Mouse (Mus musculus): ENCODE results near the gene Aven. TPM values are rescaled to one million over a fixed set of nuclear protein-coding genes. Genes with fewer than 3 reads are reported as not detected.
"Not testable (repeated sequence)": the region's sequence is repeated elsewhere in the genome, so short reads cannot be mapped to it uniquely, and the experiment has no call there.

The Aven gene
- 5.8 and 6.6 TPM in 2 replicates for polyA plus RNA-seq (2016; fragmentation: Nextera tagmentation; extraction: Ambion mirVana)

DNA sequence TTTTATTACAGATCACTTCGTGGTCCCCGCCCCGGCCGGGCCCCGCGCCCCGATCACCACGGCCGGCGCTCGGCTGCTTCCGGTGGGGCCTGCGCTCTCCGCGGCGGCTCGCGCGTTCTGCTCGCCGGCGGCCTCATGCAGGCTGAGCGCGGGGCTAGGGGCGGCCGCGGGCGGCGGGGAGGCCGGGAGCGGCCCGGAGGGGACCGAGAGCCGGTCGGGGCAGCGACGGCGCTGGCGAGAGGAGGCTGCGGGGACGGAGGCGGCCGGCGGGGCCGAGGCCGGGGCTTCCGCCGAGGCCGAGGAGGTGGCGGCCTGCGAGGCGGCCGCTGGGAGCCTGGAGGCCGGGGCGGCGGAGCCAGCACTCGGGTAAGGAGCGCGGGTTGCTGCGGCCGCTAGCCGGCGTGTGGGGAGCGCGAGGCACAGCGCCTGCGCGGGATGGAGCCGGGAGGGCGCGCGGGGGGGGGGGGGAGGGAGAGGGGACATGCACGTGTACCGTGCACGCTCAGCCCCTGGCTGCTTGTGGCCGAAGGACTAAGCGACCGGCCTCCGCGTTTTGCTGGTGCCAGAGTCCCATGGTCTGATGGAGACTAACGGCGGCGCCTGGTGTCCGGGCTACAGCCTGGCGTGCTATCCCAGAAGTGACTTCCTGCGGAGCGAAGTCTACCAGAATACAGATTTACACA is at the start of gene Aven:
TSS of gene Aven (plus strand) at position 109 of the 683 bp plus-strand sequence.
- no peaks in the 10 kb centered on the region for H3K36me3 ChIP-seq (replicated peaks)
- ATAC-seq (ENCODE audit: low FRiP score) = peak; percentile 95
- no peaks in the 10 kb centered on the region for H3K9me3 ChIP-seq
- H3K9ac ChIP-seq = peak within 1 kb of the TSS; percentile 88
- H3K4me1 ChIP-seq = peaks cover 16% of the 10 kb centered on the region
- WGBS = under 1% methylated on average over 62 of the region's 87 CpGs
- H3K4me2 ChIP-seq = peak within 1 kb of the TSS; percentile 71
- peak within 1 kb of the TSS; percentile 79 for H3K4me3 ChIP-seq (replicated peaks)
- H3K27ac ChIP-seq = peak within 1 kb of the TSS; percentile 96
- no peaks in the 10 kb centered on the region for H3K27me3 ChIP-seq

DNA sequence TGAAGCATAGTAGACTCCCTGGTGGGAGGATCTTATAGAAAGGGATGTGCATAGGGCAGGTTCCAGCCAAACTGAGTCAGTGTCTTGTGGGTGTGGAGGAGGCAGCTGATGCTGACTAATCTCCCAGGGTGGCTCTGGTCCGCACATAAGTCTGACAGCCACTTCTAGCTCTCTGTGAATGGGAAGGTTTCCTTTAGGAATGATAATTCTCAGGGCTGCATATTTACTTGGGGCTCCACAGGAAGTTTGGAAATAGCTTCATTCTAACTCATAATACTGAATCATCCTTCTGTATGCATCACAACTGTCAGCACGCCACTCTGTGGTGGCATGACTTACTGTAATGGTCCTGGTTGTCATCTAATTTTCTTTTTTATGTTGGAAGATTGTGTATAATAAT is 49.3 kb upstream of the Aven start:
- no peak overlapping the region for H3K9ac ChIP-seq
- no peak for ATAC-seq (ENCODE audit: low FRiP score)

DNA sequence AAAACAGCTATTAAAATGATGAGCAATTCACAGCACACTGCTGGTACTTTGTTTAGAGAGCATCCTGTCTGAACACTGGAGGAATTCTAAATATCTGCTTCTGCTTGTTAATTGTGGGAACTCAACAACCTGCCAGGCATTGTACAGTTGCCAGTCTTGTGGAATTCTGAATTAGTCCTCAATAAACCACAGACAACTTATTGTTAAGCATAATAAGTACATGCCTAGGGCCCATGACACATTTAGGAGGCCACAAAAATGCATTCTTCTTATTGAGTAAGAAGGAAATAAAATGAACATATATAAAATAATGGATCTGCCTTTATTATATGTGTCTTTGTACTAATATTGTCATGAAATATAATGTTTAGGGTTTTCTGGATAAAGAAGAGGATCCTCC is 47.3 kb upstream of the Aven start:
- Histone ChIP-seq H3K4me1 (no peaks in the 10 kb centered on the region), H3K27ac (no peak overlapping the region), H3K36me3 (replicated peaks) (no peaks in the 10 kb centered on the region), H3K4me3 (replicated peaks) (no peak overlapping the region), H3K4me2 (no peak overlapping the region), H3K9ac (no peak overlapping the region), H3K9me3 (no peaks in the 10 kb centered on the region), H3K27me3 (no peaks in the 10 kb centered on the region)
- ATAC-seq (ENCODE audit: low FRiP score) = no peak

More for the DNA sequence above, 49.3 kb upstream of the Aven start:
- WGBS = 78% methylated on average over 2 of the region's 2 CpGs
- no peaks in the 10 kb centered on the region for H3K36me3 ChIP-seq (replicated peaks)
- no peaks in the 10 kb centered on the region for H3K27me3 ChIP-seq
- H3K9me3 ChIP-seq = no peaks in the 10 kb centered on the region
- H3K4me2 ChIP-seq = no peak overlapping the region
- no peak overlapping the region for H3K4me3 ChIP-seq (replicated peaks)
- no peaks in the 10 kb centered on the region for H3K4me1 ChIP-seq
- no peak overlapping the region for H3K27ac ChIP-seq

DNA sequence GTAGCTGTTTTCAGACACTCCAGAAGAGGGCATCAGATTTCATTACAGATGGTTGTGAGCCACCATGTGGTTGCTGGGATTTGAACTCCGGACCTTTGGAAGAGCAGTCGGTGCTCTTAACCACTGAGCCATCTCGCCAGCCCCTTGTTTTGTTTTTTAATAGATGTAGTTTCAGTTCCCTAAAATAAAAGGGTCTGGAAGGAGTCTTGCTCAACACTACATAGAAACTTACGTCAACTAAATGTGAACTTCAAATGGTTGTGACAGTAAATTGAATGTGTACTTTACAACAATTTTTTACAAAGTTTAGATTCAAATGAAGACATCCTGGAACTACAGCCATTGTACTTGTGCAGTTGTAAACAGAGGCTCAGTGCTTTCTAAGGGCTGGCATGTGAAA is 44.7 kb upstream of the Aven start:
- 70% methylated on average over 4 of the region's 4 CpGs for WGBS
- H3K27me3 ChIP-seq; H3K4me1 ChIP-seq; ATAC-seq (ENCODE audit: low FRiP score); H3K9me3 ChIP-seq; H3K4me2 ChIP-seq; H3K9ac ChIP-seq; H3K4me3 ChIP-seq (replicated peaks); H3K27ac ChIP-seq; H3K36me3 ChIP-seq (replicated peaks): not testable (repeated sequence)

DNA sequence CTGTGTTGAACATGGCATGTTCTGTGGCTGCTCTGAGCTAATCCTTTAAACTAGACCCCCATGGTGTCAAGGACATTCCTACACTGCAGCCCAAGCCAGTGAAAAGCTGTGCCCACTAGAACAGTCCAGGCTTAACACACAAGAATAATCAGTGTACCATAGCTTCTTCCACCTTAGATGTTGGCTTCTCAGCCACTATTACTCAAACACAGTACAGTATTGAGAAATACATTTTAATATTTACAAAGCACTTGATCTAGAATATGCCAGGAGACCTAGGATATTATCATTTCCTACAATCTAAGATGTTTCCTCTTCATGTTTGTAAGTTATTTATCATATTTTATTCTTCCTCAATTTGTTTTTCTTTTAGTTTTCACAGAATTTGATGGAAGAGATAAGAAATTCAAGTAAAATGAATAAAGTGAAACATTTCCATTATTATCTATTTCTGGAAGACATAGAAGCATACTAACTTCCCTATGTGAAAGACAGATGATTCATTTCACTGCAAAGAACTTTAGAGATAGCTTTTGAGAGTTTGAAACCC is 44.2 kb upstream of the Aven start:
- H3K4me2 ChIP-seq = no peak overlapping the region
- ATAC-seq (ENCODE audit: low FRiP score) = no peak
- no peak overlapping the region for H3K4me3 ChIP-seq (replicated peaks)

DNA sequence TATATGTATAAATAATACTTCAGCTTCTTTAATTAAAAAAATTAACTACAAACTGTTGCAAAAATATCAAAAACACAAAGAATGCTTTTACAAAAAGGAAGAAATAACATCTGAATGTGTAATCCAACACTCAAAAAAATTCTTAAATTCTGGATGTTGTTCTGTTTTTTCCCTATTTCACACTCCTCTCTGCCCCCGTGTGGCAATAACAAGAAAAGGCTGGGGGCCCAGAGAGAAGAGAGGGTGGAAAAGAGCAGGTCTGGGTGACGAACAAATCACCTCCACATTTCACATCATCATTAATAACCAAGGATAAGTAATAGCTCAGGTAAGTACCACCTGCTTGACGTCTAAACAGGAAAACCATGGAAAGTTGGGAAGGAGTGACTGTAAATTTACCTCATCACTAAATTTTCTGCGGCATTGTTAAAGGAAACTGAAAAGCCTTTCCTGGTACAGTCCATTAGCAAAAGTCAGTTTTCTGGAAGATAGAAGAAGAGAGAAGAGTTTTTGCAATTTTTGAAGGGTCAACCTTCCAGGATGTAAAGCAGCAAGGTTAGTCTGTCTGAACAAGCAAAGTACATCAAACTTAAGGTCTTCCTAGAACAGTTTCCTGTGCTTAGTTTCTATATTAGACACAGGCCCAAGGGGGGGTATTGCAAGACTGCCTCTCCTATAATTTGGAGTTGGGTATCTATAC is 43.0 kb upstream of the Aven start:
- Histone ChIP-seq H3K9ac (no peak overlapping the region), H3K4me3 (replicated peaks) (no peak overlapping the region), H3K27me3 (no peaks in the 10 kb centered on the region), H3K36me3 (replicated peaks) (no peaks in the 10 kb centered on the region), H3K4me2 (no peak overlapping the region), H3K4me1 (no peaks in the 10 kb centered on the region), H3K27ac (no peak overlapping the region), H3K9me3 (no peaks in the 10 kb centered on the region)
- no peak for ATAC-seq (ENCODE audit: low FRiP score)
- WGBS = 38% methylated on average over 4 of the region's 4 CpGs

More for the DNA sequence above, 44.2 kb upstream of the Aven start:
- H3K9me3 ChIP-seq = no peaks in the 10 kb centered on the region
- H3K36me3 ChIP-seq (replicated peaks) = no peaks in the 10 kb centered on the region
- no peaks in the 10 kb centered on the region for H3K27me3 ChIP-seq
- H3K4me1 ChIP-seq = no peaks in the 10 kb centered on the region
- no peak overlapping the region for H3K9ac ChIP-seq
- no peak overlapping the region for H3K27ac ChIP-seq

DNA sequence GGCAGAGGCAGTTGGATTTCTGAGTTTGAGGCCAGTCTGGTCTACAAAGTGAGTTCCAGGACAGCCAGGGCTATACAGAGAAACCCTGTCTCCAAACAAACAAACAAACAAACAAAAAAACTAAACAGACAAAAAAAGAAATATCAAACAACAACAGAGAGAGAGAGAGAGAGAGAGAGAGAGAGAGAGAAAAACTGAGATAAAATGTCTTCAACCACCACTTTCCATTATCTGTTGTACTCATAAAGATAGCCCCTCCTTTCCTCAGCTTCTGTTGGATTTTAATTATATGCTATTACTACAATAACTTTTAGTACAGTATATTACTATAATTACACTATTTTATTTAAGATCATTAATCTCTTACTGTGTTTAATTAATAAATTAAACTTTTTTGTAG is 40.3 kb upstream of the Aven start:
- not testable (repeated sequence) for H3K27me3 ChIP-seq; H3K4me2 ChIP-seq; H3K9me3 ChIP-seq; H3K4me1 ChIP-seq; H3K4me3 ChIP-seq (replicated peaks); ATAC-seq (ENCODE audit: low FRiP score); H3K27ac ChIP-seq; H3K36me3 ChIP-seq (replicated peaks); H3K9ac ChIP-seq

DNA sequence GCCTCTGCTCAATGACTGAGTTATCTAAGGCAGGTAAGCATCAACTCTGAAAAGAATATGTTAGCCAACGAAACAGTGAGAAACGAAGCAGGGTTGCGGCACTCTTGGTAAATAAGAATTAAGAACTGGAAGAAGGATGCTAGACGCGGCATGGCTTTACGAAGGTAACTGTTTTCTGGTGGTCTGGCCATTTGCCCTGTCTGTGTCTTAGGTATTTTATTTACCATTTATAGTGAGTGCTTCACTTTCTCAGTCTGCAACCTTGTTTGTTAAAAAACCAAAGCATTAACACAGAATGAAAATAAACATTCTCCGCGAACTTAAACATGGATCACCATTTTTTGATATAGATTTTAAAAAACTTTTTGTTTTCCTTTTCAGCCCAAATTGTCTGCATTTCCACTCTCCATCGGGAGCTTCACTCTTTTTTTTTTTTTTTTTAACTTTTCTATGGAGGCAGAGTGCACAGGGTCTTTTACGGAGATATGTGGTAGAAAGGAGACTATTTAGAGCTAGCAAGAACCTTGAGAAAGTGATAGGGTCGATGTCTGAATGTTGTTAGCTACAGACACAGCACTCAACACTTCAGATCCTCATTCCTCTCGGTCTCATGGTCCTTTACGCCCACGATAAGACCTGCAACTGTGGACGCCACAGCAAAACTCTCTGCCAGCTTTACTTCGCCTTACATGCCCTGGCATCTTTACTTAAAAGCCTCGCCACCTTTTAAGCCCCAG is 38.5 kb upstream of the Aven start:
- Histone ChIP-seq H3K27ac (no peak overlapping the region), H3K27me3 (no peaks in the 10 kb centered on the region), H3K4me2 (peak overlapping the region; percentile 74), H3K36me3 (replicated peaks) (no peaks in the 10 kb centered on the region), H3K9ac (peak overlapping the region; percentile 76), H3K4me3 (replicated peaks) (peak overlapping the region; percentile 68), H3K4me1 (peaks cover 9% of the 10 kb centered on the region), H3K9me3 (no peaks in the 10 kb centered on the region)
- 33% methylated on average over 17 of the region's 17 CpGs for WGBS
- no peak for ATAC-seq (ENCODE audit: low FRiP score)

DNA sequence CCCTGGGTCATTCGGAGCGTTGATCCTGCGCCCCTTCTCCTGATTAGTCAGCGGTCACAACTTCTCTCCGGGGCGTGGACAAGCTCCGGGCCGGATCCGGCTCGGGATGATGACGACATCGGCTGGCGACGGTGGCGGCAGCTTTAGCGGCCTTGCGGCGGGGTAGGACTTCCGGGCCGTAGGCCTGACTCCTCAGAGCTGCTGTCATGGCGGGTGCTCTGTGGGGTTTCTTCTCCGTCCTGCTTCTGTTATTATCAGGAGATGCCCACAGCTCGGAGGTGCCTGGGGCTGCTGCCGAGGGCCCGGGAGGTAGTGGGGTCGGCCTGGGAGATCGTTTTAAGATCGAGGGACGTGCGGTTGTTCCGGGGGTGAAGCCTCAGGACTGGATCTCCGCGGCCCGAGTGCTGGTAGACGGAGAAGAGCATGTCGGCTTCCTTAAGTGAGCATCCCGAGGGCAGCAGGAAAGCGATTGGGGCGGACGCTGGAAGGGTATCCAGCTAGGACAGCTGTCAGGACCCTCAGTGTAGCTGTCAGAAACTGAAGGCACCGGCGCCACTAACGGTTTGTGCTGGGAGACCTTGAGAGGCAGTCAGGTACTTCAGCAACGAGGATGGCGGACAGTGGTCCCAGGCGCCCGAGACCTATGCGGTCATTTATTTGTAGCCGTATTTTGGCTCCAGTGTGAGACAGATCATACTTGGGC is 37.8 kb upstream of the Aven start, which contains the start of gene Emc7:
TSS of gene Emc7 (plus strand) at position 136 of the 703 bp plus-strand sequence.
- WGBS = under 1% methylated on average over 49 of the region's 49 CpGs
- peaks cover 2% of the 10 kb centered on the region for H3K36me3 ChIP-seq (replicated peaks)
- peak within 1 kb of the TSS; percentile 68 for H3K4me3 ChIP-seq (replicated peaks)
- peak within 1 kb of the TSS; percentile 47 for H3K27ac ChIP-seq
- no peaks in the 10 kb centered on the region for H3K9me3 ChIP-seq
- H3K4me1 ChIP-seq = peaks cover 9% of the 10 kb centered on the region
- H3K27me3 ChIP-seq = no peaks in the 10 kb centered on the region
- peak; percentile 99 for ATAC-seq (ENCODE audit: low FRiP score)
- H3K9ac ChIP-seq = peak within 1 kb of the TSS; percentile 76
- peak within 1 kb of the TSS; percentile 74 for H3K4me2 ChIP-seq

DNA sequence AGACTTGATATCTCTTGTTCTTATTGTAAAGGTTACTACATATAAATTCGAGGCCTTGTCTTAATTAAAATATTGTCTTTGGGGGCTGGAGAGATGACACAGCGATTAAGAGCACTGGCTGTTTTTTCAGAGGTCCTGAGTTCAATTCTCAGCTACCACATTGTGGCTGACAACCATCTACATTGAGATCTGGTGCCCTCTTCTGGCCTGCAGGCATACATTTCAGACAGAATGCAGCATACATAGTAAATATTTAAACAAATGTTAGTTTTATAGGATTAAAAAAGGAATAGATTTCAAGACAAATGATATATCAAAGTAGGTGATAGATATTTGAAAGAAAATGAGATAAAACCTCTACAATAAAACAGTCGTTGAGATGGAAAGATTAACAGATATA is 32.2 kb upstream of the Aven start:
- Histone ChIP-seq H3K27ac (no peak overlapping the region), H3K27me3 (no peaks in the 10 kb centered on the region), H3K9me3 (no peaks in the 10 kb centered on the region), H3K4me2 (no peak overlapping the region), H3K4me1 (peaks cover 8% of the 10 kb centered on the region), H3K4me3 (replicated peaks) (no peak overlapping the region), H3K36me3 (replicated peaks) (peaks cover 24% of the 10 kb centered on the region), H3K9ac (no peak overlapping the region)
- ATAC-seq (ENCODE audit: low FRiP score) = no peak
- 89% methylated on average over 3 of the region's 3 CpGs for WGBS

DNA sequence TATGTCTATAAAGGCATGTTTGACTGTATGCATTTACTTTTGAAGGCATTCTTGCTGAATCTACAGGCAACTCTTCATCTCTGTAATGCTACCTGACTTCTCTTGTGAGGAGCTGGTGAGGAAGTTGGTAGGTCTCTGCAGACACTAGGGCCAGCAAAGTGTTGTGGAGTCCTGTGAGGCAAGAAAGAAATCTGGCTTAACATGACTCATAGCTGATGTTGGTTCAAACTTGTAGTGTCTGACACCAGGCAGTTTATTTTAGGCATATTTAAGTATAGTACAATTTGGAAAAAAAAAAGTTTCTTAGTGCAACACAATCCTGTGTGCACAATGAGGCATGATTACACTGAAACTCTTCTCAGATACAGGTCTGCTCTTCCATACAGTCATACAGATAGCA is 23.2 kb upstream of the Aven start:
- Histone ChIP-seq H3K4me2 (no peak overlapping the region), H3K9me3 (no peaks in the 10 kb centered on the region), H3K4me1 (no peaks in the 10 kb centered on the region), H3K36me3 (replicated peaks) (peaks cover 38% of the 10 kb centered on the region), H3K9ac (no peak overlapping the region), H3K27me3 (no peaks in the 10 kb centered on the region), H3K4me3 (replicated peaks) (no peak overlapping the region), H3K27ac (no peak overlapping the region)
- no peak for ATAC-seq (ENCODE audit: low FRiP score)

DNA sequence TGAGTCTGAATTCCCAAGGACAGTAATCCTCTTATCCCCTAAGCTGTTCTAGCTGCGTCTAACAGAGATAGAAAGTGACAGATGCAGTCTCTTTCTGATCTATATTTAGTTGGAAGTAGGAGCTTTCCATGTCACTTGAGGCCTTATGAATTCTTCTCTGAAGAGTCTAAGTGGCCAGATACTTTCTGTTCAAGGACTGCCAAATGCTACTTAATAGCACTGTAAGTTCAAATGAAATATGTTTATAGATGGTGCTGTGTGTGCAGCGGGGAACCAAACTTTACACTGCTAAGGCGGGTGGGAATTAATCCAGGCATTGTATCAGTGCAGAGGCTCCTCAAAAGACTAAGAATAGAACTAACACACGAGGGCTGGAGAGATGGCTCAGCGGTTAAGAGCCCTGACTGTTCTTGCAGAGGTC is 21.8 kb upstream of the Aven start:
- H3K36me3 ChIP-seq (replicated peaks) = peaks cover 32% of the 10 kb centered on the region
- H3K9ac ChIP-seq = no peak overlapping the region
- H3K27me3 ChIP-seq = no peaks in the 10 kb centered on the region
- 50% methylated on average over 5 of the region's 5 CpGs for WGBS
- H3K4me2 ChIP-seq = no peak overlapping the region
- H3K4me1 ChIP-seq = no peaks in the 10 kb centered on the region
- no peaks in the 10 kb centered on the region for H3K9me3 ChIP-seq
- no peak overlapping the region for H3K4me3 ChIP-seq (replicated peaks)
- ATAC-seq (ENCODE audit: low FRiP score) = no peak
- no peak overlapping the region for H3K27ac ChIP-seq
